Mouse (Mus musculus): ENCODE measurements around the gene Ntn1. TPM values are rescaled to one million over a fixed set of nuclear protein-coding genes. Genes with fewer than 3 reads are reported as not detected.

Gene Ntn1
- polyA plus RNA-seq, 1 experiment from 2014 or later, result 11.8 TPM

- H3K4me3 ChIP-seq (replicated peaks; ENCODE audit: low read depth, low read length), result no peak overlapping the region
- H3K27ac ChIP-seq, result no peak overlapping the region
- no peaks in the 10 kb centered on the region for H3K27me3 ChIP-seq (ENCODE audit: insufficient read depth, low read length)
- TF ChIP-seq CTCF (IDR thresholded peaks at IDR 0.05; ENCODE audit: low read depth), result no peak
- no peak overlapping the region for H3K4me2 ChIP-seq (ENCODE audit: low read length)
- peaks cover 13% of the 10 kb centered on the region for H3K4me1 ChIP-seq (replicated peaks; ENCODE audit: insufficient read depth, low read length)
- no peaks in the 10 kb centered on the region for H3K9me3 ChIP-seq (replicated peaks; ENCODE audit: low read length)
- H3K36me3 ChIP-seq (ENCODE audit: insufficient read depth, low read length), result no peaks in the 10 kb centered on the region
- 61% methylated on average over 8 of the region's 8 CpGs for WGBS
- ATAC-seq (replicated peaks; ENCODE audit: low FRiP score, low read depth), result no peak
- no peak overlapping the region for H3K9ac ChIP-seq (ENCODE audit: low read depth, low read length)
- DNase-seq (ENCODE audit: low spot score), result no peak
Observed at GRCm38 (mm10) chr11:68187242-68187641, 213.4 kb downstream of the Ntn1 start.

GRCm38 (mm10) chr11:68185647-68186046, 215.0 kb downstream of the Ntn1 start:
- no peaks in the 10 kb centered on the region for H3K27me3 ChIP-seq (ENCODE audit: insufficient read depth, low read length)
- ATAC-seq (replicated peaks; ENCODE audit: low FRiP score, low read depth), result no peak
- no peak overlapping the region for H3K9ac ChIP-seq (ENCODE audit: low read depth, low read length)
- no peaks in the 10 kb centered on the region for H3K36me3 ChIP-seq (ENCODE audit: insufficient read depth, low read length)
- H3K4me1 ChIP-seq (replicated peaks; ENCODE audit: insufficient read depth, low read length), result peaks cover 13% of the 10 kb centered on the region
- no peak overlapping the region for H3K4me2 ChIP-seq (ENCODE audit: low read length)
- no peak overlapping the region for H3K27ac ChIP-seq
- DNase-seq (ENCODE audit: low spot score), result no peak
- no peaks in the 10 kb centered on the region for H3K9me3 ChIP-seq (replicated peaks; ENCODE audit: low read length)
- H3K4me3 ChIP-seq (replicated peaks; ENCODE audit: low read depth, low read length), result no peak overlapping the region
- no peak for TF ChIP-seq CTCF (IDR thresholded peaks at IDR 0.05; ENCODE audit: low read depth)
- 91% methylated on average over 3 of the region's 3 CpGs for WGBS

DNA sequence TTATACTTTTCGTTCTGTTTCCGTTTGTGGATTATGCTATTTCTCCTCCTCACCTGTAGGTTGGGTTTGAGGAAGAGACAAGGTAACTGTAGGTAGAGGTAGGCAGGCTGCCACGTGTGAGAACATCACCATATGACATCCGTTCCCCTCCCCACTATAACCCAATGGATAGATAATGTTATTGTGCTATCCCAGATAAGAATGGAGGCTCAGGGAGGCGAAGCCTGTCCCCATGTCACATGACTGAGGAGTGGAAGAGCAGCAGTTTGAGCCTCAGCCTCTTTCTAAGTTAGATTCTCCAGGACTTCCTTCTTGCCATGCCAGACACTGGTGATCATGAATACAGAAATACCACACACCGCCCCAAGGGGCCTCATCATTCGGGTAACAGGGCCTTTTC, 223.2 kb downstream of the Ntn1 start:
- ATAC-seq (replicated peaks; ENCODE audit: low FRiP score, low read depth), result no peak
- no peaks in the 10 kb centered on the region for H3K36me3 ChIP-seq (ENCODE audit: insufficient read depth, low read length)
- no peak overlapping the region for H3K9ac ChIP-seq (ENCODE audit: low read depth, low read length)
- no peak overlapping the region for H3K4me2 ChIP-seq (ENCODE audit: low read length)
- no peak overlapping the region for H3K27ac ChIP-seq
- TF ChIP-seq CTCF (IDR thresholded peaks at IDR 0.05; ENCODE audit: low read depth), result no peak
- 92% methylated on average over 7 of the region's 7 CpGs for WGBS
- DNase-seq (ENCODE audit: low spot score), result no peak
- H3K9me3 ChIP-seq (replicated peaks; ENCODE audit: low read length), result no peaks in the 10 kb centered on the region
- H3K27me3 ChIP-seq (ENCODE audit: insufficient read depth, low read length), result no peaks in the 10 kb centered on the region
- H3K4me3 ChIP-seq (replicated peaks; ENCODE audit: low read depth, low read length), result no peak overlapping the region
- no peaks in the 10 kb centered on the region; the same call in 1 of the 2 replicates for H3K4me1 ChIP-seq (replicated peaks; ENCODE audit: insufficient read depth, low read length)

DNA sequence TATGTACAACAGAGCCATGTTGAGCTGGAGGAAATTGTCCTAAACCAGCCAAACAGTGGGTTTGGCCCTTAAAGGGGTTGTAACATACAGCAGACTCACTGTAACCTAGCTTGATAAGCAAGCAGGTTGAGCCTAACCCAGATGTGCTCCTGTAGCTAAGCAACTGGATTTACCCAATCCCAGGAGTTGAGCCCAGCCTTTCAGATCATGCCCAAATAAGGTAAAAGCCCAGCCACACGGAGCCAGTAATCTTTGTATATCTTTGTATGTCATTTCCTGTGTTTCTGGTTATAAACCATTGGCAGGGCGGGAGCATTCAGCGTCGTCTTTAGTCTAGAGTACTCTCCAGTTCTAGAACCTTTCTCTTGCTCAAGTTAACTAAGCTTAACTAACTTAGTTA, 224.1 kb downstream of the Ntn1 start:
- no peak for TF ChIP-seq CTCF (IDR thresholded peaks at IDR 0.05; ENCODE audit: low read depth)
- Histone ChIP-seq H3K4me2 (ENCODE audit: low read length) (no peak overlapping the region), H3K9me3 (replicated peaks; ENCODE audit: low read length) (no peaks in the 10 kb centered on the region), H3K9ac (ENCODE audit: low read depth, low read length) (no peak overlapping the region), H3K36me3 (ENCODE audit: insufficient read depth, low read length) (no peaks in the 10 kb centered on the region), H3K27ac (no peak overlapping the region), H3K4me1 (replicated peaks; ENCODE audit: insufficient read depth, low read length) (no peaks in the 10 kb centered on the region; the same call in 1 of the 2 replicates), H3K4me3 (replicated peaks; ENCODE audit: low read depth, low read length) (no peak overlapping the region), H3K27me3 (ENCODE audit: insufficient read depth, low read length) (no peaks in the 10 kb centered on the region)
- WGBS, result 59% methylated on average over 4 of the region's 4 CpGs
- ATAC-seq (replicated peaks; ENCODE audit: low FRiP score, low read depth), result no peak
- peak; percentile 61 for DNase-seq (ENCODE audit: low spot score)

DNA sequence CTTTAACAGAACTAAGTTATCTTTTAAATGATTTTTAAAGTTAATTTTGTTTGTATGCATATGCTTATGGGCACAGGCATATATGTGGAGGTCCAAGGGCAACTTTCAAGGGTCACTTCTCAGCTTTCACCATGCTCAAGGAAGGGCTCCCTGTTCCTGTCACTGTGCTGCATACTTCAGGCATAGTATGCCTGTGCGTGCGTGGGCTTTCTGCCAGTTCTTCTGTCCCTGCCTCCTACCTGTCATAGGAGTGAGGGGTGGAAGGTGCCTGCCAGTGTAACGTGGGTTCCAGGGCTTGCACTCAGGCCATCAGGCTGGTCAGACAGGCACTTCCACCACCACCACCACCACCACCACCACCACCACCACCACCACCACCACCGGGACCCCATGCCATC, 228.0 kb downstream of the Ntn1 start:
- Histone ChIP-seq H3K27ac (no peak overlapping the region), H3K4me1 (replicated peaks; ENCODE audit: insufficient read depth, low read length) (no peaks in the 10 kb centered on the region; the same call in 1 of the 2 replicates), H3K9ac (ENCODE audit: low read depth, low read length) (no peak overlapping the region), H3K9me3 (replicated peaks; ENCODE audit: low read length) (no peaks in the 10 kb centered on the region), H3K36me3 (ENCODE audit: insufficient read depth, low read length) (0 out of 2 replicates have a peak, but pooled peaks cover 2% of the 10 kb centered on the region), H3K4me2 (ENCODE audit: low read length) (no peak overlapping the region), H3K27me3 (ENCODE audit: insufficient read depth, low read length) (no peaks in the 10 kb centered on the region), H3K4me3 (replicated peaks; ENCODE audit: low read depth, low read length) (no peak overlapping the region)
- 59% methylated on average over 4 of the region's 4 CpGs for WGBS
- DNase-seq (ENCODE audit: low spot score) (no peak), ATAC-seq (replicated peaks; ENCODE audit: low FRiP score, low read depth) (no peak)
- TF ChIP-seq CTCF (IDR thresholded peaks at IDR 0.05; ENCODE audit: low read depth), result no peak

DNA sequence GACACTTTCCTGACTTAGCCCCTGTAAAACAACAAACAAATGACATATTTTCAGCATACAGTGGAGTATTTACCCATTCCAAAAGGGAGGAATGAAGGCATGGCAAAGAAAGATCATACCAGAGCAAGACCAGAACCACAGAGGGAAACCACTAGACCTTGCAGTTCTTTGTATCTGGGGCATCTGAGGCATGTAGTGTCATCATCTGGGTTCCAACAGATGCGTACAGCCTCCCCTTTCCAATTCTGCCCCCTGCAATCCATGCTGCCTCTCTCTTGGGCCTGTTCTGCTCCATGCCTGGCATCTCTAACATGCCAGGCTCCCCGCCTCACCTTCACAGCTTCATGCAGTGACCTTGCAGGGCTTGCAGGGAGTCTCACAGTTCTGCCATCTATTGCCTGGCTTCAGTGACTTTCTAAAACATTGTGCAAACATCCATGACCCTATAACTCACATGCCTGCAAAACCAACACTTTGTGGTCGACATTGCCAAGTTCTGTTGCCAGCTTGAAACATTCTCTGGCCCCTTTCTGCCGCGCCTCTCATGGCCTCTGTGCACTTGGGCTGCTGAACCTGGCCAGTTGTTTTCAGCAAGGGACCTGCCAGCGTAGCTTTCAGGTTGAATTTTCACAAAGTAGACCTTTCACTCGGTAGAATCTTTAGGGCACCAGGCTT, 228.5 kb downstream of the Ntn1 start:
- no peak overlapping the region for H3K27ac ChIP-seq
- 0 out of 2 replicates have a peak, but pooled peaks cover 2% of the 10 kb centered on the region for H3K36me3 ChIP-seq (ENCODE audit: insufficient read depth, low read length)
- H3K4me2 ChIP-seq (ENCODE audit: low read length), result no peak overlapping the region
- ATAC-seq (replicated peaks; ENCODE audit: low FRiP score, low read depth) (no peak), DNase-seq (ENCODE audit: low spot score) (no peak)
- no peaks in the 10 kb centered on the region for H3K9me3 ChIP-seq (replicated peaks; ENCODE audit: low read length)
- WGBS, result 73% methylated on average over 7 of the region's 7 CpGs
- no peak overlapping the region for H3K9ac ChIP-seq (ENCODE audit: low read depth, low read length)
- no peaks in the 10 kb centered on the region for H3K27me3 ChIP-seq (ENCODE audit: insufficient read depth, low read length)
- no peaks in the 10 kb centered on the region; the same call in 1 of the 2 replicates for H3K4me1 ChIP-seq (replicated peaks; ENCODE audit: insufficient read depth, low read length)
- no peak for TF ChIP-seq CTCF (IDR thresholded peaks at IDR 0.05; ENCODE audit: low read depth)
- no peak overlapping the region for H3K4me3 ChIP-seq (replicated peaks; ENCODE audit: low read depth, low read length)
